ENCODE assay signal across 30 mouse cellular contexts in the genomic region with DNA sequence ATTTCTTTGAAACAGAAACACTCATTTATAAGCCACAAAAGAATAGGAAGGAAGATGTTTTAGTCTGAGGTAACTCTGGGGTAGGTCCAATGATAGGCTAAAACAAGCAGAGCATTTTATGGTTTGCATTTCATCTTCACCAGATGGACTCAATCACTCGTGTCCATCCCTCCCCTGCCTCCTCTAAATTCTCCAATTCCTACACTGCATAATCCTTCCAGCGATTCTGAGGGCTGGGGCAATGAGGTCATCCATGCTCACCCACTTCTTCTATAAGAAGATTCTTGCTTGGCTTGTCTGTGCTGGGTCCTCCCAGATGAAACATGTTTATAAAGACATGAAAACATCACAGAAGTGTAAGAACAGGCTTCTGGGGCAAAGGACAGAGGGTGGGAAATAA.
A peak's percentile ranks its signal among the peaks of the same experiment; 100 is the strongest.
DNase-seq lines count a peak whose midpoint lies in the region; ATAC-seq and TF ChIP-seq lines count a peak whose summit lies in the region.
"Had no signal": no experiment of that assay in that cellular context is flagged by ENCODE, and none has a peak within 500 bp of the region (broad histone marks: within the 10 kb centered on the region; RNA-seq: fewer than 3 reads in every experiment).

No protein-coding gene starts in this region.

- H3K9me3 ChIP-seq in stomach, embryonic 14.5 days (ENCODE audit: control insufficient read depth, low read depth, low read length): no peaks in the 10 kb centered on the region
- H3K9me3 ChIP-seq in stomach, postnatal 0 days (ENCODE audit: control insufficient read depth, low read length): no peaks in the 10 kb centered on the region
- H3K9me3 ChIP-seq in forebrain, embryonic 12.5 days: no peaks in the 10 kb centered on the region
- no peaks in the 10 kb centered on the region for H3K9me3 ChIP-seq in midbrain, embryonic 16.5 days (replicated peaks; ENCODE audit: control insufficient read depth, low read length, poor library complexity, severe bottlenecking)
- H3K9me3 ChIP-seq: embryonic facial prominence, embryonic 12.5 days; heart, embryonic 13.5 days; intestine, embryonic 15.5 days; limb, embryonic 13.5 days; liver, embryonic 12.5 days; midbrain, embryonic 13.5 days had no signal

- no peaks in the 10 kb centered on the region for H3K27me3 ChIP-seq in stomach, embryonic 14.5 days (ENCODE audit: control insufficient read depth, insufficient read depth, low read length)
- H3K27me3 ChIP-seq in stomach, postnatal 0 days (ENCODE audit: control insufficient read depth, insufficient read depth, low read length): no peaks in the 10 kb centered on the region
- H3K27me3 ChIP-seq in forebrain, embryonic 12.5 days: no peaks in the 10 kb centered on the region
- H3K27me3 ChIP-seq in midbrain, embryonic 16.5 days (ENCODE audit: control insufficient read depth, insufficient read depth, low read depth, low read length): no peaks in the 10 kb centered on the region
- H3K27me3 ChIP-seq: embryonic facial prominence, embryonic 12.5 days; heart, embryonic 13.5 days; intestine, embryonic 15.5 days; limb, embryonic 13.5 days; liver, embryonic 12.5 days; midbrain, embryonic 13.5 days; Patski had no signal

- TF ChIP-seq CTCF in stomach, postnatal 0 days (IDR thresholded peaks at IDR 0.05; ENCODE audit: low read depth): no peak

- peak; percentile 18; the same call in 1 of the 2 replicates for ATAC-seq in stomach, embryonic 14.5 days (ENCODE audit: insufficient number of reproducible peaks, insufficient read depth, low FRiP score, low read depth)
- ATAC-seq in stomach, postnatal 0 days (ENCODE audit: low FRiP score, low TSS enrichment): no peak
- no peak for ATAC-seq in forebrain, embryonic 12.5 days (ENCODE audit: low FRiP score)
- no peak for ATAC-seq in midbrain, embryonic 16.5 days
- ATAC-seq: forebrain, embryonic 16.5 days; hindbrain, postnatal 0 days; intestine, embryonic 15.5 days; liver, embryonic 12.5 days; liver, postnatal 0 days; midbrain, embryonic 13.5 days; Patski had no signal

- DNase-seq in heart, postnatal 4 days: peak; percentile 9
- no peak for DNase-seq in heart, adult 8-10 months (ENCODE audit: low spot score)
- DNase-seq in kidney, postnatal 10 days: peak; percentile 25
- DNase-seq in kidney, adult 18-20 months: no peak
- DNase-seq in stomach, postnatal 0 days (ENCODE audit: low spot score): no peak
- DNase-seq: adrenal gland, postnatal 10 days; cerebellum, adult 9-10 months; cerebellum, postnatal 36 days; gastrocnemius, adult 2 months; gastrocnemius, postnatal 36 days; heart, adult 18-20 months; heart, postnatal 14 days; liver, postnatal 0 days; lung, postnatal 10 days; thymus, adult 18-20 months; thymus, postnatal 25 days had no signal

- H3K27ac ChIP-seq in stomach, embryonic 14.5 days (ENCODE audit: low read length): no peak overlapping the region
- H3K27ac ChIP-seq in stomach, postnatal 0 days (replicated peaks): no peak overlapping the region
- H3K27ac ChIP-seq in forebrain, embryonic 12.5 days: no peak overlapping the region
- no peak overlapping the region for H3K27ac ChIP-seq in midbrain, embryonic 16.5 days (ENCODE audit: low read length)
- H3K27ac ChIP-seq: embryonic facial prominence, embryonic 12.5 days; gastrocnemius, adult 2 months; heart, embryonic 13.5 days; hindbrain, postnatal 0 days; intestine, embryonic 15.5 days; left cerebral cortex, adult 2 months; limb, embryonic 13.5 days; liver, embryonic 12.5 days; macrophage; midbrain, embryonic 13.5 days had no signal

- WGBS in stomach, embryonic 14.5 days: 17% methylated on average over 2 of the region's 2 CpGs
- WGBS in stomach, postnatal 0 days: 31% methylated on average over 2 of the region's 2 CpGs
- 42% methylated on average over 2 of the region's 2 CpGs for WGBS in forebrain, embryonic 12.5 days
- 33% methylated on average over 2 of the region's 2 CpGs for WGBS in midbrain, embryonic 16.5 days

- no peaks in the 10 kb centered on the region for H3K4me1 ChIP-seq in stomach, embryonic 14.5 days (ENCODE audit: control insufficient read depth, insufficient read depth, low read length)
- no peaks in the 10 kb centered on the region for H3K4me1 ChIP-seq in stomach, postnatal 0 days (replicated peaks; ENCODE audit: control insufficient read depth, insufficient read depth)
- no peaks in the 10 kb centered on the region for H3K4me1 ChIP-seq in forebrain, embryonic 12.5 days
- H3K4me1 ChIP-seq in midbrain, embryonic 16.5 days (ENCODE audit: control insufficient read depth, insufficient read depth, low read length): no peaks in the 10 kb centered on the region
- H3K4me1 ChIP-seq: embryonic facial prominence, embryonic 12.5 days; heart, embryonic 13.5 days; intestine, embryonic 15.5 days; liver, embryonic 12.5 days had no signal

- no peak overlapping the region for H3K4me2 ChIP-seq in stomach, embryonic 14.5 days (replicated peaks; ENCODE audit: low read depth, low read length)
- no peak overlapping the region for H3K4me2 ChIP-seq in stomach, postnatal 0 days (replicated peaks; ENCODE audit: low read depth)
- no peak overlapping the region for H3K4me2 ChIP-seq in forebrain, embryonic 12.5 days
- H3K4me2 ChIP-seq in midbrain, embryonic 16.5 days (ENCODE audit: low read length): no peak overlapping the region
- H3K4me2 ChIP-seq: embryonic facial prominence, embryonic 12.5 days; heart, embryonic 13.5 days; intestine, embryonic 15.5 days; liver, embryonic 12.5 days; midbrain, embryonic 13.5 days had no signal

- TF ChIP-seq EP300 in stomach, postnatal 0 days (optimal IDR thresholded peaks at IDR 0.05): no peak

- H3K36me3 ChIP-seq in stomach, embryonic 14.5 days (ENCODE audit: control insufficient read depth, insufficient read depth, low read length): no peaks in the 10 kb centered on the region
- H3K36me3 ChIP-seq in stomach, postnatal 0 days (ENCODE audit: control insufficient read depth, insufficient read depth, low read length): no peaks in the 10 kb centered on the region
- no peaks in the 10 kb centered on the region for H3K36me3 ChIP-seq in forebrain, embryonic 12.5 days (replicated peaks)
- no peaks in the 10 kb centered on the region for H3K36me3 ChIP-seq in midbrain, embryonic 16.5 days (ENCODE audit: control insufficient read depth, insufficient read depth, low read length)
- H3K36me3 ChIP-seq: embryonic facial prominence, embryonic 12.5 days; heart, embryonic 13.5 days; intestine, embryonic 15.5 days; limb, embryonic 13.5 days; liver, embryonic 12.5 days; midbrain, embryonic 13.5 days had no signal

- H3K4me3 ChIP-seq in stomach, embryonic 14.5 days (ENCODE audit: low read depth, low read length): no peak overlapping the region
- H3K4me3 ChIP-seq in stomach, postnatal 0 days (ENCODE audit: low read depth, low read length): no peak overlapping the region
- H3K4me3 ChIP-seq in forebrain, embryonic 12.5 days (replicated peaks): no peak overlapping the region
- H3K4me3 ChIP-seq in midbrain, embryonic 16.5 days (ENCODE audit: low read depth, low read length): no peak overlapping the region
- H3K4me3 ChIP-seq: embryonic facial prominence, embryonic 12.5 days; gastrocnemius, adult 2 months; heart, embryonic 13.5 days; intestine, embryonic 15.5 days; left cerebral cortex, adult 2 months; limb, embryonic 13.5 days; liver, embryonic 12.5 days; midbrain, embryonic 13.5 days had no signal

- H3K9ac ChIP-seq in stomach, embryonic 14.5 days (replicated peaks; ENCODE audit: low read depth, low read length): no peak overlapping the region
- H3K9ac ChIP-seq in stomach, postnatal 0 days (ENCODE audit: low read length): no peak overlapping the region
- H3K9ac ChIP-seq in forebrain, embryonic 12.5 days: no peak overlapping the region
- H3K9ac ChIP-seq in midbrain, embryonic 16.5 days (ENCODE audit: low read depth, low read length): no peak overlapping the region
- H3K9ac ChIP-seq: embryonic facial prominence, embryonic 12.5 days; heart, embryonic 13.5 days; intestine, embryonic 15.5 days; limb, embryonic 13.5 days; liver, embryonic 12.5 days; liver, postnatal 0 days; midbrain, embryonic 13.5 days had no signal

Comparison
In these comparisons a context has a peak if more than half of its experiments do, and no peak if none do; other contexts are left out.
1. DNase-seq: peak in heart, postnatal 4 days (single experiment) and kidney, postnatal 10 days (single experiment); none in heart, adult 8-10 months (single experiment), kidney, adult 18-20 months (single experiment) and stomach, postnatal 0 days (single experiment).